Mouse (Mus musculus): ENCODE measurements around the gene Kcnj1. TPM values are rescaled to one million over a fixed set of nuclear protein-coding genes. Genes with fewer than 3 reads are reported as not detected.
A peak's percentile ranks its signal among the peaks of the same experiment; 100 is the strongest.

The Kcnj1 gene
- polyA plus RNA-seq, 1 experiment: not detected

GRCm38 (mm10) chr9:32434241-32435213 lies 62.2 kb downstream of the Kcnj1 start:
- Histone ChIP-seq H3K36me3 (replicated peaks; ENCODE audit: low read length) (peaks cover 100% of the 10 kb centered on the region), H3K9me3 (no peaks in the 10 kb centered on the region), H3K4me3 (replicated peaks) (no peak overlapping the region), H3K4me1 (peaks cover 56% of the 10 kb centered on the region), H3K27me3 (replicated peaks) (no peaks in the 10 kb centered on the region)
- TF ChIP-seq FLI1 (IDR thresholded peaks at IDR 0.05; ENCODE audit: low read length) (no peak), GATA1 (IDR thresholded peaks at IDR 0.05; ENCODE audit: borderline replicate concordance, low read length) (no peak)

GRCm38 (mm10) chr9:32443115-32443514 lies 70.8 kb downstream of the Kcnj1 start:
- Histone ChIP-seq H3K36me3 (replicated peaks; ENCODE audit: low read length) (peaks cover 98% of the 10 kb centered on the region), H3K4me3 (replicated peaks) (peak overlapping the region; percentile 2), H3K9me3 (no peaks in the 10 kb centered on the region), H3K27me3 (replicated peaks) (no peaks in the 10 kb centered on the region), H3K4me1 (peaks cover 78% of the 10 kb centered on the region)
- TF ChIP-seq GATA1 (IDR thresholded peaks at IDR 0.05; ENCODE audit: borderline replicate concordance, low read length): no peak
- TF ChIP-seq FLI1 (IDR thresholded peaks at IDR 0.05; ENCODE audit: low read length): no peak

- Histone ChIP-seq H3K4me3 (replicated peaks) (no peak overlapping the region), H3K9me3 (no peaks in the 10 kb centered on the region), H3K27me3 (replicated peaks) (no peaks in the 10 kb centered on the region), H3K4me1 (peaks cover 85% of the 10 kb centered on the region), H3K36me3 (replicated peaks; ENCODE audit: low read length) (peaks cover 98% of the 10 kb centered on the region)
- TF ChIP-seq FLI1 (IDR thresholded peaks at IDR 0.05; ENCODE audit: low read length): no peak
- no peak for TF ChIP-seq GATA1 (IDR thresholded peaks at IDR 0.05; ENCODE audit: borderline replicate concordance, low read length)
Observed at GRCm38 (mm10) chr9:32443817-32444216, 71.5 kb downstream of the Kcnj1 start.

- Histone ChIP-seq H3K36me3 (replicated peaks; ENCODE audit: low read length) (peaks cover 98% of the 10 kb centered on the region), H3K4me3 (replicated peaks) (no peak overlapping the region), H3K4me1 (peaks cover 93% of the 10 kb centered on the region), H3K9me3 (no peaks in the 10 kb centered on the region), H3K27me3 (replicated peaks) (no peaks in the 10 kb centered on the region)
- TF ChIP-seq GATA1 (IDR thresholded peaks at IDR 0.05; ENCODE audit: borderline replicate concordance, low read length) (no peak), FLI1 (IDR thresholded peaks at IDR 0.05; ENCODE audit: low read length) (no peak)
Observed at GRCm38 (mm10) chr9:32444453-32445201, 72.3 kb downstream of the Kcnj1 start.

GRCm38 (mm10) chr9:32445789-32446188 lies 73.5 kb downstream of the Kcnj1 start:
- Histone ChIP-seq H3K36me3 (replicated peaks; ENCODE audit: low read length) (peaks cover 98% of the 10 kb centered on the region), H3K4me3 (replicated peaks) (no peak overlapping the region), H3K4me1 (peaks cover 97% of the 10 kb centered on the region), H3K9me3 (no peaks in the 10 kb centered on the region), H3K27me3 (replicated peaks) (no peaks in the 10 kb centered on the region)
- no peak for TF ChIP-seq GATA1 (IDR thresholded peaks at IDR 0.05; ENCODE audit: borderline replicate concordance, low read length)
- no peak for TF ChIP-seq FLI1 (IDR thresholded peaks at IDR 0.05; ENCODE audit: low read length)

GRCm38 (mm10) chr9:32448766-32449165 lies 76.5 kb downstream of the Kcnj1 start:
- H3K9me3 ChIP-seq: no peaks in the 10 kb centered on the region
- peaks cover 99% of the 10 kb centered on the region for H3K36me3 ChIP-seq (replicated peaks; ENCODE audit: low read length)
- H3K27me3 ChIP-seq (replicated peaks): no peaks in the 10 kb centered on the region
- H3K4me1 ChIP-seq: peaks cover 88% of the 10 kb centered on the region
- TF ChIP-seq FLI1 (IDR thresholded peaks at IDR 0.05; ENCODE audit: low read length): no peak
- TF ChIP-seq GATA1 (IDR thresholded peaks at IDR 0.05; ENCODE audit: borderline replicate concordance, low read length): no peak
- H3K4me3 ChIP-seq (replicated peaks): no peak overlapping the region

Other genes starting within 250 kb of the Kcnj1 start
- gene Kcnj5, start 28.1 kb upstream of the Kcnj1 start, polyA plus RNA-seq (2012; ENCODE audit: insufficient read depth, low replicate concordance): 4.0 TPM in 1 of 2 replicates, not detected in the other
- 20.8 and 61.7 TPM in 2 replicates for gene Fli1, start 170.4 kb downstream of the Kcnj1 start, polyA plus RNA-seq (2012; ENCODE audit: insufficient read depth, low replicate concordance)

Data from megakaryocyte, embryonic 14.5 days (primary cell).